Mouse (Mus musculus): ENCODE measurements around the gene Cwc27. TPM values are rescaled to one million over a fixed set of nuclear protein-coding genes. Genes with fewer than 3 reads are reported as not detected.

Cwc27 gene
- polyA plus RNA-seq, 1 experiment, result 5.4 TPM

DNA sequence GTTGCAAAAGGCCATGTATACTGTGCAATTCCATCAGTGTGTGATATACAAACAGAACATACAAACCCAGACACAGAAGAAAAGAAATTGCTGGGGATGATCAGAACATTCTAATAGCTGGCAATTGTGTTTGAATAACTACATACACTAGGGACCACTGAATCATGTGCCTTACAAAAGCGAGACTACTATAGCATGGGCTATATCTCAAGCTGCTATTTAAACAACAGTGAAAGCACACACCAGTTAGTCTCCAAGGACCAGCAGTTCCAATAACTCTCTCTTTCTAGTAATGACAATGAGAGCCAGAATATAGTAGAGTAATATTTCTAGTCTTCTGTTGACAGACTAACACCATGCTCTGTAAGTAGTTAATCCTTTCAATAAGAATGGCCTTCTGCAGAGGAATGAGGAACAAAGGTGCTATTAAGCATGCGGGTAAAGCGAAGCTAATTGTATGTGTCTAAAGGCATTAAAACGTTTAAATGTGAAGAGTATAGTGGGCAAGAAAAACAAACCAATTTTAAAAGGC is 222.1 kb downstream of the Cwc27 start:
- Histone ChIP-seq H3K79me2 (ENCODE audit: control insufficient read depth, insufficient read depth) (no peaks in the 10 kb centered on the region), H3K36me3 (ENCODE audit: control insufficient read depth, insufficient read depth) (no peaks in the 10 kb centered on the region), H3K27me3 (ENCODE audit: control insufficient read depth, insufficient read depth, insufficient read length) (no peaks in the 10 kb centered on the region), H3ac (ENCODE audit: control insufficient read depth, insufficient read length) (no peak overlapping the region), H3K4me2 (ENCODE audit: low read depth) (no peak overlapping the region), H3K4me3 (no peak overlapping the region)
- TF ChIP-seq MAX (IDR thresholded peaks at IDR 0.05; ENCODE audit: low read depth) (no peak), SRF (IDR thresholded peaks at IDR 0.05; ENCODE audit: control insufficient read depth, insufficient read length, low read depth) (no peak), E2F4 (IDR thresholded peaks at IDR 0.05; ENCODE audit: insufficient read depth) (no peak), MYOD1 (IDR thresholded peaks at IDR 0.05; ENCODE audit: control insufficient read depth in 1 of 3, insufficient read length in 2 of 3, low read depth in 2 of 3) (no peak), USF1 (IDR thresholded peaks at IDR 0.05; ENCODE audit: low read depth) (no peak), POLR2A (IDR thresholded peaks at IDR 0.05; ENCODE audit: insufficient read length, low read depth) (no peak), REST (IDR thresholded peaks at IDR 0.05; ENCODE audit: insufficient read depth, insufficient read length) (no peak), MYOG (IDR thresholded peaks at IDR 0.05; ENCODE audit: control insufficient read depth in 1 of 3, insufficient read depth in 1 of 3, insufficient read length in 2 of 3, low read depth in 2 of 3) (no peak), TCF12 (IDR thresholded peaks at IDR 0.05; ENCODE audit: insufficient read depth, poor library complexity, severe bottlenecking) (no peak), CEBPB (IDR thresholded peaks at IDR 0.05; ENCODE audit: insufficient read depth, poor library complexity, severe bottlenecking) (no peak), TCF3 (IDR thresholded peaks at IDR 0.05; ENCODE audit: insufficient read length, low read depth) (no peak), POLR2AphosphoS2 (IDR thresholded peaks at IDR 0.05; ENCODE audit: insufficient read length, low read depth) (no peak)

DNA sequence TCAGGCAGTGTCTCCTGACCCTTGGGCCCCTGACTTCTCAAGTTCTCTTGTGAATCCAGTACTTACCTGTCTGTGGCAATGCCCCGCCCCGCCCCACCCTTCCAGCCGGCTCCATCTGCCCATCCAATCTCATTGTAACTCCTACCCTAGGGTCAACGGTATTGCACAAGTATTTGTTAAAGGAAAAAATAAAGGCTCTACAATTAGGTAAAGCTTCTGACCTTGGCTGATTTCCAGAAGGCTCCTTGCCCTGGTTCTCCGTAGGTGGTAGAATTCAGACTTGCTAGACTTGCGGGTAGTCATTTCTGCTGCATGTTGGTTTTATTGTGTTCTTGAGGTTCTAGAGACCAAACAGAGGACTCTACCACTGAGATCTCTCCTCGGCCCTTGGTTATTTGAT is 226.0 kb downstream of the Cwc27 start:
- TF ChIP-seq E2F4 (IDR thresholded peaks at IDR 0.05; ENCODE audit: insufficient read depth) (no peak), MYOD1 (IDR thresholded peaks at IDR 0.05; ENCODE audit: control insufficient read depth in 1 of 3, insufficient read length in 2 of 3, low read depth in 2 of 3) (no peak), SRF (IDR thresholded peaks at IDR 0.05; ENCODE audit: control insufficient read depth, insufficient read length, low read depth) (no peak), CEBPB (IDR thresholded peaks at IDR 0.05; ENCODE audit: insufficient read depth, poor library complexity, severe bottlenecking) (no peak), TCF3 (IDR thresholded peaks at IDR 0.05; ENCODE audit: insufficient read length, low read depth) (no peak), USF1 (IDR thresholded peaks at IDR 0.05; ENCODE audit: low read depth) (no peak), REST (IDR thresholded peaks at IDR 0.05; ENCODE audit: insufficient read depth, insufficient read length) (no peak), MYOG (IDR thresholded peaks at IDR 0.05; ENCODE audit: control insufficient read depth in 1 of 3, insufficient read depth in 1 of 3, insufficient read length in 2 of 3, low read depth in 2 of 3) (no peak)
- H3K4me3 ChIP-seq, result no peak overlapping the region
- no peaks in the 10 kb centered on the region for H3K27me3 ChIP-seq (ENCODE audit: control insufficient read depth, insufficient read depth, insufficient read length)
- H3K36me3 ChIP-seq (ENCODE audit: control insufficient read depth, insufficient read depth), result no peaks in the 10 kb centered on the region
- H3ac ChIP-seq (ENCODE audit: control insufficient read depth, insufficient read length), result no peak overlapping the region
- H3K4me2 ChIP-seq (ENCODE audit: low read depth), result no peak overlapping the region
- no peaks in the 10 kb centered on the region for H3K79me2 ChIP-seq (ENCODE audit: control insufficient read depth, insufficient read depth)

DNA sequence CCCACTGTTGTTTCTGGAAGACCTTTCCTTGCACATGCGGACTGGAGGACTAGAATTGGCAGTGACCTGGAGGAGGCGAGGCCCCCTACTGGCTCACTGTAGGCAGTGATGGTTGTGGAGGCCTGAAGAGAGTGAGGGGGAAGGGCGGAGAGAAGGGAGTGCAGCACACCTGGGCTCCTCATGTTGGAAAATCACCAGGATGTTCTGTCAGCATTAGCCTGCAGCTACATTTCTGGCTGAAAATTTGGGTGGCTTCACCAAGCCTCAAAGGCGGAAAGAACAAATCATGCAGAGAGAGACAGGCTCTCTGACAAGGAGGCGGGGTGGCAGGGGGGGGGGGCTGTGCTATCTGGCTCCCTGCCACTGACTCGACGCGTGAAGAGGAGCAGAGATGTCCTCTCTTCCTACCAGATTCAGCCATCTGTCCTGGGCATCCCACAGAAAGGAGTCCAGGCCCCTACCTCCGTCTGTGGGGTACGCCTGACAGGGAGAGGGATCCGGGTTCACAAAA is 226.8 kb downstream of the Cwc27 start:
- Histone ChIP-seq H3K27me3 (ENCODE audit: control insufficient read depth, insufficient read depth, insufficient read length) (no peaks in the 10 kb centered on the region), H3K4me2 (ENCODE audit: low read depth) (no peak overlapping the region), H3ac (ENCODE audit: control insufficient read depth, insufficient read length) (no peak overlapping the region), H3K36me3 (ENCODE audit: control insufficient read depth, insufficient read depth) (no peaks in the 10 kb centered on the region), H3K4me3 (no peak overlapping the region), H3K79me2 (ENCODE audit: control insufficient read depth, insufficient read depth) (no peaks in the 10 kb centered on the region)
- no peak for TF ChIP-seq SRF (IDR thresholded peaks at IDR 0.05; ENCODE audit: control insufficient read depth, insufficient read length, low read depth)
- TF ChIP-seq MYOD1 (IDR thresholded peaks at IDR 0.05; ENCODE audit: control insufficient read depth in 1 of 3, insufficient read length in 2 of 3, low read depth in 2 of 3), result no peak
- TF ChIP-seq TCF12 (IDR thresholded peaks at IDR 0.05; ENCODE audit: insufficient read depth, poor library complexity, severe bottlenecking), result no peak

DNA sequence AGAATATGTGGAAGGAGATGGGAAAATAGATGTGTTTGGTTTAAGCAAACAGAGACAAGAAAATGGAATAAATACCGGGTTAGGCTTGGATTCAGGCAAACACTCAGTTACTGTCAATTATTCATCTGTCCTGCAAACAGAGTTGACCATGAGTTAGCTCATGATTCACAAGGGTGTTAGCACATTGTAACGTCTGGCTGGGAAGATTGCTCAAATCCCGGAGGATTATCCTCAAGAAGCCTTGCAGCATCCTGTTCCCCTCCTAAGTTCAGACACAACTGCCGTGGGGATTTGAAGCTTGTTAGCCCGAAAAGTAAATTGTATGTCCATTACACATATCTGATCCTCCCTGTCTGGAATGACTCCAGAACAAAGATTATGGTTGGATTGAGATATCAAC is 228.6 kb downstream of the Cwc27 start:
- Histone ChIP-seq H3K27me3 (ENCODE audit: control insufficient read depth, insufficient read depth, insufficient read length) (no peaks in the 10 kb centered on the region), H3K79me2 (ENCODE audit: control insufficient read depth, insufficient read depth) (no peaks in the 10 kb centered on the region), H3K36me3 (ENCODE audit: control insufficient read depth, insufficient read depth) (no peaks in the 10 kb centered on the region), H3K4me3 (no peak overlapping the region), H3K4me2 (ENCODE audit: low read depth) (peak overlapping the region; percentile 19), H3ac (ENCODE audit: control insufficient read depth, insufficient read length) (no peak overlapping the region)
- no peak for TF ChIP-seq TCF3 (IDR thresholded peaks at IDR 0.05; ENCODE audit: insufficient read length, low read depth)
- peak; percentile 81 for TF ChIP-seq CEBPB (IDR thresholded peaks at IDR 0.05; ENCODE audit: insufficient read depth, poor library complexity, severe bottlenecking)
- no peak for TF ChIP-seq MYOD1 (IDR thresholded peaks at IDR 0.05; ENCODE audit: control insufficient read depth in 1 of 3, insufficient read length in 2 of 3, low read depth in 2 of 3)
- TF ChIP-seq MYOG (IDR thresholded peaks at IDR 0.05; ENCODE audit: control insufficient read depth in 1 of 3, insufficient read depth in 1 of 3, insufficient read length in 2 of 3, low read depth in 2 of 3), result no peak

Other genes with a start within 250 kb of the Cwc27 start
- 7.2 TPM for gene Srek1ip1, start 24.7 kb downstream of the Cwc27 start, polyA plus RNA-seq (2012; fragmentation: generic; extraction: Trizol)
- not detected for gene Shisal2b, start 46.8 kb upstream of the Cwc27 start, polyA plus RNA-seq (2012; fragmentation: generic; extraction: Trizol)
- under 0.01 TPM for gene Rgs7bp, start 237.8 kb upstream of the Cwc27 start, polyA plus RNA-seq (2012; fragmentation: generic; extraction: Trizol)